Mouse (Mus musculus) activated CD4-positive, CD25-positive, alpha-beta regulatory T cell, adult 4 months (primary cell): ENCODE results near the gene Sap25. TPM values are rescaled to one million over a fixed set of nuclear protein-coding genes. Genes with fewer than 3 reads are reported as not detected.
A peak's percentile ranks its signal among the peaks of the same experiment; 100 is the strongest.

Experiments
- ATAC-seq: one replicate; pipeline ENCODE4 v1.8.0; 2017
- polyA plus RNA-seq, 2 experiments: library from polyadenylated mRNA; unstranded; fragments of 100-300 nt; shearing (Covaris generic); gene quantifications; one replicate each; pipeline ENCODE4 v1.2.1; 2017

Sap25 gene
- polyA plus RNA-seq, 2 experiments from 2014 or later = 30.0 to 32.3 TPM

DNA sequence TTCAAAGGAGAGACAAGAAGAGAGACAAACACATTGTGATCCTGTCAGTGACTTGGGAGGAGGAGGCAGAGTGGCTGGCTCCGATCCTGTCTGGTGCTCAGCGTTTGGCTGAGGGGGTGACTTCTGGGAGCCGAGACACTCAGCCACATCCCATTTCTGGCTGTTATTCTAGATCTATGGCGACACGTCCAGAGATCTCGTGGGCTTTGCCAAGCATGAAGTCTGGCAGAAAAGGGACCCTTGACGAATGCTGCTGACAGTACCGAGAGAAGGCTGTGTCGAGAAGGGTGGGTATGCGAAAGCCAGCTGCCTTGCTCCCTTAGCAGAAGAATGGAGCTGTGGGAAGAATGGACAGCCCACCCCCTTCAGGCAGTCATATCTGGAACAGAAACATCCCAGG, 27.8 kb downstream of the Sap25 start:
- ATAC-seq = no peak

- ATAC-seq = no peak
Measured at GRCm38 (mm10) chr5:137670240-137670639, 29.1 kb downstream of the Sap25 start.

GRCm38 (mm10) chr5:137671443-137672240, 30.5 kb downstream of the Sap25 start:
- no peak for ATAC-seq

GRCm38 (mm10) chr5:137672361-137672760, 31.2 kb downstream of the Sap25 start:
- no peak for ATAC-seq

DNA sequence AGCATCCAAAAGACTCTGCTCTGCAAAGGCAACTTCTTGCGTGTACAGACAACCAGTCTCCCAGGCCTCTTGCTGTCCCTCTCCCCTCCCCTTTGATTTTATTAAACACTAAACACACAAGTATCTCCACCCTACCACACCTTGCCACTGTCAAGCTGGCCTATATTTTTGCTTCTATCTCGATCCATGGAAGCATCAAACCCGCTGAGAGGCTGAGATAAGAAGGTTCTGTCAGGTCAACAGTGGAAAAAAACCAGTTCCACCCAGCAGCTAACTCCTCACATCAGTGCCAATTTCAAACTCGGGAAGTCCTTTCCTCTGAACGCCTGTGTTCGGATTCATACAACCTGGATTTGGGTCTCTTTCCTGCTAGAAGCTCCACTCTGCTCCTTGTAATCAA, 31.9 kb downstream of the Sap25 start:
- ATAC-seq = no peak

GRCm38 (mm10) chr5:137674786-137675185, 33.7 kb downstream of the Sap25 start:
- ATAC-seq = no peak

DNA sequence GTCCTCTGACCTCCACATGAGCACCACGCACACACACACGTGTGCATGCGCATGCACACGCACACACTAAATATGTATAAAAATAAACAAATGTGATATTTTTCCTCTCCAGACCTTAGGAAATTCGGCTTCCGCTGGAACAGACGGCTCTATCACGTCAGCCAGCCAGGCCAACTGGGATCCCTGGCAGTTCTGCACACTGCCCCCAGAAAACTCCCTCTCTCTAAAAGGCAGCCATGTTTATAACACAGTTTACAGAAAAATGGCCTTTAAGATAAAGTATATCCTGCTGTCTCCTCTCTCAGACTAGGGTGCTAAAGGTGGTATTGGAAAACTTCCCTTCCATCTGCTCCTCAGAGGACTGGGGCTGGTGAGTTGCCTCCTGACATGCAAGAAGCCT, 36.7 kb downstream of the Sap25 start:
- ATAC-seq = no peak

DNA sequence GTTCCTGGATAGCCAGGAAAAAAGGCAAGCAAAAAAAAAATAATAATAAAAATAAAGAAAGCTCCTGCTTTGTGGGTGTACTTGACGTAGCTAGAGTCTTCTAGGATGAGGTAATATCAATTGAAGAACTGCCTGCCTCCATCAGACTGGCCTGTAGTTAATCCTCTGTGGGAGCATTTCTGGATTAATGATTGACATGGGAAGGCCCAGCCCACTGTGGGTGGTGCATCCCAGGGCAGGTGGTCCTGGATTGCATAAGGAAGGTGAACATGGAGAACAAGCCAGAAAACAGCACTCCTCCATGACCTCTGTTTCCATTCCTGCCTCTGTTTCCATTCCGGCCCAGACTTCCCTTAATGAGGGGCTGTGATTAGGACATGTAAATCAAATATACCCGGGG, 37.6 kb downstream of the Sap25 start:
- ATAC-seq = no peak

DNA sequence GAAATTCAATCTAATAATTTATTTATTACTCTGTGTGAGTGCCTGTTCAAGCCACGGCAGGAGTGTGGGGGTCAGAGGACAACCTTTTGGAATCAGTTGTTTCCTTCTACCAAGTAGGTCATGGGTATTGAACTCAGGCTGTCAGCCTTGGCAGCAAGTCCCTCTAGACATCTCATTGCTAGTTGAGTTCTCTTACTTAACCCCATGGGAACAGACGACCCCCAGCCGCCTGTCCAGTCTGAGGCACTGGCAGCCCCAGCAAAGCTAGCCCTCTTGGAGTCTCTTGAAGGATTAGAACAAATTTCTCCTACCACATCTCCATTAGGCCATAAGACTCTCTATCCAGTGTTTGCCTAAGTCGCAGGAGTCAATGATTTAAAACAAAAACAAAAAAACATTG, 38.6 kb downstream of the Sap25 start:
- no peak for ATAC-seq

DNA sequence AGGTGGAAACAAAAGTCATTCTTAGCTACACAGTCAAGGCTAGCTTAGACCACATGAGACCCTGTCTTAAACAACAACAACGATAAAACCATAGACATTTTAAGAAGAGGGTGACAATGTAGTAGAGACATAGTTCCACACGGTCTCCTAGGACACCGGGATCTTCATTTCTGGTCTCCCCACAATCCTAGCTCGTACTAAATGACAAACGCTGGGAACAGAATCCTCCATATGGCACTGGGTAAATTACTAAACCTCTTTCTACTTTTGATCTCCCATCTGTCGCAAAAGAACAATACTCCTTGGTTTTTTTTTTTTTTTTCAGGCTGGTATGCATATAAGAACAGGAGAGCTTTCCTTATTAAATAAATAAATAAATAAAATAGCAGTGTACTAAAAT, 41.4 kb downstream of the Sap25 start:
- ATAC-seq = no peak

DNA sequence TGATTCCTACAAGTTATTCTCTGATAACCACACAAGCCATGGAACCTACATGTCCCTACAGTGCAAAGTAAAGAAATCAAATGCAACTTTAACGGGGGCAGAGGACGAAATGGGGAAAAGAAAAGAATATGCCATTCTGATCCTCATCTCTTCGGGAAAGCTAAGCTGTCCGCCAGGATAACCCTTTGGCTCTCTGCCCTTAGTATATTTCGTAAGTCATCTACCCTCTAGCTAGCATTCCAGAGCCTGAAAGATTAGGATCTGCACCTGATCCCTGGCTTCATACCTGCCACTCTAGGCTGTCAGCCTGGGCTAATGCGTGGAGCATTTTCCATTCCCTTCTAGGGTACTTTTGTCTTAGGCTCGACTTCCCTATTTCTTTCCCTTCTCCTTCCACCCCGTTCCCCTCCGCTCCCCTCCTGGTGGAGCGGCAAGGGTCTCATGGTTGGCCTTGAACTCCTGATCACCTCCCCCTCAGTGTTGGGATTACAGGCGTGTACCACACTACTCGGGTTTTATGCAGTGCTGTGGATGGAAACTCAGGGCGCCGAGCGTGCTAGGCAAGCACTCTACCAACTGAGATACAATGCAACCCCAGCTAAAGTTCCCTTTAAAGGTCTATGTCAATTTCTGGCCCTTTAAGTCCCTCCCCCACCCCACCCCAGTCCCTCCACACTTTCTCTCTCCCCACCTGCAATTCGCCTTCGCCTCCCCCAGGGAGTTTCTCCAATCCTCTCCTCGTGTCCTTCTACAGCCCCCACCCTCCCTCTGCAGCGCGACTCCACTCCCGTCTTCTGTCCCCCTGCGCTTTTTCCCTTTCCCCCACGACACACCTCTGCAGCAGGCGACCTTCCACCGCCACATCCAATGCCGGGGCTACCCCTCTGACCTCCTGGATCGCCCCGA, 42.5 kb downstream of the Sap25 start:
- no peak for ATAC-seq

- peak; percentile 98 for ATAC-seq
Measured at GRCm38 (mm10) chr5:137684294-137685123, 43.4 kb downstream of the Sap25 start, which contains the start of gene Agfg2. Gene Agfg2 (minus strand): TSS chr5:137684726.

DNA sequence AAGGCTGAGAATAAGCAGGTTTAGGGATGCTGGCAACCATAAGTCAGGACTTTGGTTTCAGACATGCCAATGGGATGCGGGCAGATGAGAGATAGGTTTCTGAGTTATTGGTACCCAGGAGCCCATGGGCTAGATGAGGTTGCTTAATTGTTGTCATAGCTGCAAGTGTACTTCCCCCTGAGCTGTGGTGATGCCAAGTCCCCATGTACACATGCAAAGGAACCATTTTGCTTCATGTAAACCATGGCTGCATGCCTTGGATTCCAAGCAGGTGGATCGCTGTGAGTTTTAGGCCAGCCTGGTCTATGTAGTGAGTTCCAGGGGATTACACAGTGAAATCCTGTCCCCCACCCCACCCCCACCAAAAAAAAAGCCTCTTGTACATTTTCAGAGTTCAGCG, 44.5 kb downstream of the Sap25 start:
- no peak for ATAC-seq

GRCm38 (mm10) chr5:137686127-137686790, 45.1 kb downstream of the Sap25 start:
- ATAC-seq = no peak

GRCm38 (mm10) chr5:137689974-137690373, 48.8 kb downstream of the Sap25 start:
- ATAC-seq = no peak

DNA sequence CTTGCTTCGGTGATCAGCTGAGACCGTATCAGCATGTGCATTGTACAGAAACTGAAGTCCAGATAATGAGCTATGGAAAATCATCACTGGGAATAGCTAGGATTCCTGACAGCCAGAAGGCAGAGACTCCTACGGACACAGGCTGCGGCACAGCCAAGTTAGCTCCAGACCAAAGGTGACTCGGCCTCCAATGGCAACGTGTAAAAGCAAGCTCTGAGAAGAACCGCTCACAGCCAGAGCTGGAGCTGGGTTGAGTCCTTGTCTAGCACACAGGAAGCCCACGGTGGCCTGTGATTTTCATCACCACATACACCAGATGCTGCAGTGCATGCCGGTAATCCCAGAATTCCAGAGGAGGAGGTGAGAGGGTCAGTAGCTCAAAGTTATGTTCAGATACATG, 49.4 kb downstream of the Sap25 start:
- ATAC-seq = no peak

DNA sequence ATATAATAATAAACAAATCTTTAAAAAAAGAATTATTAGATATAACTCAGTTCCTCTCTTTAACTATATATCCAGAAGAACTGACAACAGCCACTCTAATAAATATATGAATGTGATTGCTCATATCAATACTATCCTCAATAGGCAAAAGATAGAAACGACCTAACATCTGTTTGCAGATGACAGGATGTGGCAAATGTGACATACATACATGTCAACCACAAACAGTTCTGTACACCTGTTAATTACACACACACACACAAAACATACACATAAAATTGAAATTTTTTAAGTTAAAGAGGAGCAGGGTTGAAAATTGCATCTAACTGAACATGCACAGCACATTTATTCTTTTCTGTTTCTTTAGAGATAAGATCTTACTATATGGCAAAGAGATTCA, 50.7 kb downstream of the Sap25 start:
- ATAC-seq = peak; percentile 89

Other genes starting within 250 kb of the Sap25 start
- gene Zan, start 164.3 kb upstream of the Sap25 start, polyA plus RNA-seq = under 1 TPM; 0.11 to 0.21 TPM
- gene Pop7, start 138.8 kb upstream of the Sap25 start, polyA plus RNA-seq = 10 to 100 TPM; 60.7 to 66.2 TPM
- 10 to 100 TPM; 18.5 to 22.6 TPM for gene Gigyf1, start 122.8 kb upstream of the Sap25 start, polyA plus RNA-seq
- not detected for gene Epo, start 108.1 kb upstream of the Sap25 start, polyA plus RNA-seq
- gene Gnb2, start 107.8 kb upstream of the Sap25 start, polyA plus RNA-seq = 10 to 100 TPM; 73.0 to 82.7 TPM
- not detected for gene Actl6b, start 87.8 kb upstream of the Sap25 start, polyA plus RNA-seq
- under 1 TPM; 0.60 to 0.79 TPM for gene Tfr2, start 71.5 kb upstream of the Sap25 start, polyA plus RNA-seq
- gene Mospd3, start 40.3 kb upstream of the Sap25 start, polyA plus RNA-seq = 10 to 100 TPM; 33.2 to 38.8 TPM
- gene Pcolce, start 27.6 kb upstream of the Sap25 start, polyA plus RNA-seq = under 1 TPM in 1 of 2 experiments, not detected in 1; 0.53 TPM
- under 1 TPM in 1 of 2 experiments, not detected in 1; 0.33 TPM for gene Fbxo24, start 12.3 kb upstream of the Sap25 start, polyA plus RNA-seq
- 10 to 100 TPM; 61.6 to 68.6 TPM for gene Lrch4, start 12.2 kb upstream of the Sap25 start, polyA plus RNA-seq
- gene Gm20605, start 12.2 kb upstream of the Sap25 start, polyA plus RNA-seq = 10 to 100 TPM in 1 of 2 experiments, 1 to 10 TPM in 1; 8.1 to 10.2 TPM
- not detected for gene Irs3, start 4.4 kb downstream of the Sap25 start, polyA plus RNA-seq
- 10 to 100 TPM; 15.8 to 20.1 TPM for gene Agfg2, start 43.4 kb downstream of the Sap25 start, polyA plus RNA-seq
- gene Nyap1, start 100.3 kb downstream of the Sap25 start, polyA plus RNA-seq = under 1 TPM in 1 of 2 experiments, not detected in 1; 0.19 TPM
- 10 to 100 TPM; 62.9 to 82.3 TPM for gene Tsc22d4, start 104.4 kb downstream of the Sap25 start, polyA plus RNA-seq
- gene Ppp1r35, start 137.5 kb downstream of the Sap25 start, polyA plus RNA-seq = 1 to 10 TPM; 7.2 to 8.8 TPM
- 10 to 100 TPM; 22.4 to 26.9 TPM for gene Mepce, start 146.3 kb downstream of the Sap25 start, polyA plus RNA-seq
- gene Zcwpw1, start 146.5 kb downstream of the Sap25 start, polyA plus RNA-seq = 10 to 100 TPM in 1 of 2 experiments, 1 to 10 TPM in 1; 5.9 to 10.9 TPM
- not detected for gene Pilra, start 194.9 kb downstream of the Sap25 start, polyA plus RNA-seq
- gene Pilrb1, start 216.8 kb downstream of the Sap25 start, polyA plus RNA-seq = 1 to 10 TPM in 1 of 2 experiments, not detected in 1; 1.6 TPM
- gene Pilrb2, start 230.5 kb downstream of the Sap25 start, polyA plus RNA-seq = not detected